Mouse (Mus musculus): ENCODE data around the gene Ell.

Ell gene

GRCm38 (mm10) chr8:70611849-70612248 lies 72.6 kb downstream of the Ell start:
- DNase-seq (ENCODE audit: extremely low read depth, low read depth), result peak; percentile 80

- DNase-seq (ENCODE audit: extremely low read depth, low read depth), result no peak
Measured at GRCm38 (mm10) chr8:70613763-70614162, 74.5 kb downstream of the Ell start.

GRCm38 (mm10) chr8:70614469-70614868 lies 75.2 kb downstream of the Ell start:
- no peak for DNase-seq (ENCODE audit: extremely low read depth, low read depth)

- no peak for DNase-seq (ENCODE audit: extremely low read depth, low read depth)
Measured at GRCm38 (mm10) chr8:70615281-70615680, 76.0 kb downstream of the Ell start.

GRCm38 (mm10) chr8:70615894-70616293 lies 76.6 kb downstream of the Ell start, which contains the start of gene Lrrc25:
Gene Lrrc25 (plus strand): TSS chr8:70616155.
- DNase-seq (ENCODE audit: extremely low read depth, low read depth), result no peak

GRCm38 (mm10) chr8:70616645-70617044 lies 77.4 kb downstream of the Ell start:
- no peak for DNase-seq (ENCODE audit: extremely low read depth, low read depth)

- DNase-seq (ENCODE audit: extremely low read depth, low read depth), result no peak
Measured at GRCm38 (mm10) chr8:70617985-70618384, 78.7 kb downstream of the Ell start.

- DNase-seq (ENCODE audit: extremely low read depth, low read depth), result peak; percentile 99
Measured at GRCm38 (mm10) chr8:70618888-70619334, 79.7 kb downstream of the Ell start.

- DNase-seq (ENCODE audit: extremely low read depth, low read depth), result no peak
Measured at GRCm38 (mm10) chr8:70622220-70622619, 83.0 kb downstream of the Ell start.

- no peak for DNase-seq (ENCODE audit: extremely low read depth, low read depth)
Measured at GRCm38 (mm10) chr8:70625104-70625503, 85.8 kb downstream of the Ell start.

- no peak for DNase-seq (ENCODE audit: extremely low read depth, low read depth)
Measured at GRCm38 (mm10) chr8:70627041-70627440, 87.8 kb downstream of the Ell start.

GRCm38 (mm10) chr8:70628986-70629490 lies 89.8 kb downstream of the Ell start:
- no peak for DNase-seq (ENCODE audit: extremely low read depth, low read depth)

- peak; percentile 77 for DNase-seq (ENCODE audit: extremely low read depth, low read depth)
Measured at GRCm38 (mm10) chr8:70629574-70630531, 90.6 kb downstream of the Ell start.

GRCm38 (mm10) chr8:70630532-70631381 lies 91.5 kb downstream of the Ell start:
- DNase-seq (ENCODE audit: extremely low read depth, low read depth), result peak; percentile 90

GRCm38 (mm10) chr8:70631436-70631835 lies 92.2 kb downstream of the Ell start:
- no peak for DNase-seq (ENCODE audit: extremely low read depth, low read depth)

GRCm38 (mm10) chr8:70632346-70632892 lies 93.2 kb downstream of the Ell start, which contains the start of gene Gdf15:
Gene Gdf15 (minus strand): TSS chr8:70632456.
- DNase-seq (ENCODE audit: extremely low read depth, low read depth), result no peak

GRCm38 (mm10) chr8:70634066-70634465 lies 94.8 kb downstream of the Ell start:
- no peak for DNase-seq (ENCODE audit: extremely low read depth, low read depth)

- no peak for DNase-seq (ENCODE audit: extremely low read depth, low read depth)
Measured at GRCm38 (mm10) chr8:70635527-70635926, 96.3 kb downstream of the Ell start.

- DNase-seq (ENCODE audit: extremely low read depth, low read depth), result no peak
Measured at GRCm38 (mm10) chr8:70636838-70637237, 97.6 kb downstream of the Ell start.

- DNase-seq (ENCODE audit: extremely low read depth, low read depth), result no peak
Measured at GRCm38 (mm10) chr8:70638752-70639151, 99.5 kb downstream of the Ell start.

All from MEL-GATA-1-ER (cell line).